Mouse (Mus musculus) skeletal muscle tissue, adult 2 months (tissue): ENCODE results near the gene Vmn2r44.
"Not testable (repeated sequence)": the region's sequence is repeated elsewhere in the genome, so short reads cannot be mapped to it uniquely, and the experiment has no call there.

ENCODE experiments used
- DNase-seq: peaks from one replicate; pipeline ENCODE4 v3.0.0-alpha.2; 2012; ENCODE audit warnings: low read depth, low spot score

The Vmn2r44 gene

DNA sequence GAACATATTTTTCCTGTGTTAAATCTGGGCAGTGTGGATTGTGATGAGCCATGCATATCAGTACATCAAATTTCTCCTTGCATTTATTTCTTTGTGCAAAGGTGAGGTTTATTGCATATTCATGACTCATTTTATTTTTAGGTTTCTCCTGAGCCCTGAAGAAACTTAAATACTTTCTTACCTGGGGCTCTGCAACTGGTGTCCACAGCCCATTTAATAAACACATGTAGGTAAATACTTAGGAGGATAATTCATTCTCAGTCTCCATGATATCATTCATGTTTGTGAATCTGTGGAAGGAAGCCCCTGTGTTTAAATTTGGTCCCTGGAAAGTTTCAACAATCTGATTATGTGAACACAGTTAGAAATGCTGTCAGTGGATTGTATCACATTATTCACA, at the start of gene Vmn2r44:
Vmn2r44 (minus strand) TSS at position 101 of the 400 bp plus-strand sequence.
- not testable (repeated sequence) for DNase-seq

DNA sequence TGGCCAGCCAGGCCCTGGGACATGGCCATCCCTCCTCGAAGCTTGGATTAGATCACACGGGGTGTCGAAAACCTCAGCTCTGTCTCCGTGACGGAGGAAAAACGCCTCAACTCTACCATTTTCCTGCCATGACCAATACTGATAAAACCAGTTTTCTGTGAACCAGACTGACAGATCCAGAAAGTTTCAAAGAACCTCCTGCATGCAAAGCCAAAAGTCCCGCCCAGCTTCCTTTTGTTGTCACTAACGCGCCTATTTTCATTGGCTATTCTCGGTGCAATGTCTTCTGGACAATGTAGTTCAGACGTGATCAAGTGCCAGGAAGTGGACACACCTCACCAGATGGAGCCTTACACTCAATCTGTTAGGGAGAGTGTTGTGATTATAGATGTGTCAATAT, 25.3 kb downstream of the Vmn2r44 start:
- DNase-seq = not testable (repeated sequence)
